Mouse (Mus musculus) thymus, postnatal 36 days (tissue): ENCODE results near the gene Rpusd3.

Source experiments
- DNase-seq, 2 experiments: peaks; one replicate each; pipeline ENCODE4 v3.0.0; 2022; ENCODE audit warnings: mixed read lengths in 2 of 2

Gene Rpusd3

DNA sequence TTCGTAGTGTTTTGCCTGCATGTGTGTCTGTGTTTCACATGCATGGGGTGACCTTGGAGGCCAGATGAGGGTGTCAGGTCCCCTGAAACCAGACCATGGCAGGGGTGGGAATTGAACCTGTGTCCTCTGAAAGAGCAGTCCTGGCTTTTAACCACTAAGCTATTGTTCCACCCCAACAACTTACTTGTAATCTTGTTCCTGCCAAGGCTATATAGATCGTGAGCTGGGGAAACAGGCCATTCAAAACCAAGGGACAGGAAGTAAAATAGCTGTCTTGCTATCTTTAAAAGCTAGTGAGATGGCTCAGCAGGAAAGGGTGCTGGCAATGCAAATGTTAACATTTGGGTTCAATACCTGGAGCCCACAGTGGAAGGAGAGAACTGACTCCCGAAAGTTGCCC, 10.8 kb upstream of the Rpusd3 start:
- DNase-seq = no peak

GRCm38 (mm10) chr6:113428006-113428405, 8.9 kb upstream of the Rpusd3 start:
- DNase-seq = no peak

GRCm38 (mm10) chr6:113427397-113427796, 8.3 kb upstream of the Rpusd3 start:
- DNase-seq = peak; percentile 49 to 57

DNA sequence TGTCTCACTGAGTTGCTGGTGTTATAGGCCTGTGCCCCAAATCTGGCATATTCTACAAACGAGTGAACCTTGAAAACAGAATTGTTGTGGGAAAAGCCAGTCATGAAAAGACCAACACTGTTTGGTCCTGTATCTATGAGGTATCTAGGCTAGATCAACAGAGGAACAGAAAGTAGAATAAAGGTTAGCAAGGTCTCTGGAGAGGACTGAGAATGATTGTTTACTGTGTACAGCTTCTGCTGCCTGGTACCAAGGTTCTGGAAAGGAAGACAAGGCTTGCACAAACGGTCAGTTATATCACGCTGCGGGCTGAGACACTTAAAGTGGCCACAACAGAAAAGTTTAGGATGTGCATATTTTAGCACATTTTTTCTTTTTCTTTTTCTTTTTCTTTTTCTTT, 7.6 kb upstream of the Rpusd3 start:
- no peak for DNase-seq

- DNase-seq = no peak
Measured at GRCm38 (mm10) chr6:113424187-113424586, 5.0 kb upstream of the Rpusd3 start.

GRCm38 (mm10) chr6:113423000-113423399, 3.9 kb upstream of the Rpusd3 start:
- DNase-seq = no peak

DNA sequence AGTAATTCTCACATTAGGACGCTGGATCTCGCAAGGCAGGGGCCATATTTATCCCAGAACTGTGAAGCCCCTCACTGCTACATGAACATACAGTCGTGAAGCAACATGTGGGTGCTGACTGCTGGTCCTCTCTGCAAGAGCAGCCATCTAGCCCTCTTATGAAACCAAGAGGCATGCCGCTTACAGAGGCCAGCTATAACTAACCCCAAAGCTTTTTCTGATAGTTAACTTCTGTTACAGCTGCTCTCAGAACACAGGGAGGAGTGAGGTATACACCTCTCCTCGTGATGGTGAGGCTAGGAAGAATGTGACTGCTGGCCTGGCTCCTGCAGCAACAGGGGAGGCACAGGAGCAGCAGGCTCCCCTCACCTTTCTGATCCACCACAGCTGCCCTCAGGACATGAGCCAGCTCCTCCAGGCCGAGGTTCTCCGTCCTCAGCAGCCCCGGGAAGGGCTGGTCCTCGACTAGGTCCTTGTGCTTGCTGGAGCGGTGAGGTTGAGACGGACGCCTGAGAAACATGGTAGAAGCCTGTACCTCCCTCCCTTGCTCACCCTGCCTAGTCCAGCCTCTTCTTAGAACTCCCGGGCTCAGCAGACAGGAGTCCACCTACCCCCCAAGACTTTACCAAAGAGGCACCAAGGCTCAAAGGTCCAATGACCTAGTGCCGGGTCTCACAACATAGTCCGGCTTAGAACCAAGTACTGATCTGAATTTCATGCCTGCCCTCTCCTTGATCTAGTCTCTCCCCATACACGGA, 520 bp downstream of the Rpusd3 start:
- peak in 1 of 2 experiments; percentile 36 for DNase-seq

GRCm38 (mm10) chr6:113416416-113416815, 2.7 kb downstream of the Rpusd3 start:
- no peak for DNase-seq

DNA sequence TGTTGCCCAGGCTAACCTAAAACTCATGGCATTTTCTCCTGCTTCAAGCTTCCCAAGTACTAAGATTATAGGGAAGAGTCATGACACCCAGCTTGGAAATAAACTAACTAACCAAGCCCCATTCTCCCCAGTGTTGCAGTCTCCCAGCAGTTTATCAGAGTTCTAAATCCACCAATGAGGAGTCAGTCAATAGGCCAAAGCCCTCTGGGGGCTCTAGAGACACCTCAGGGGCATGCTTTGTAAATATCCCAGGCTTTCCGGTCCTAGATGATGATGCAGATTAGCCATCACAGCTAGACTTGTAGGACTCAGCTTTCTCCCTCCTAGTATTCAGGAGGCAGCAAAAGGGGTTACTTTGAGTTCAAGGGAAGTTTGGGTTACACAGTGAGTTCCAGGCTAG, 9.1 kb downstream of the Rpusd3 start:
- no peak for DNase-seq

- DNase-seq = peak in 1 of 2 experiments; percentile 18
Measured at GRCm38 (mm10) chr6:113406683-113407082, 12.5 kb downstream of the Rpusd3 start.

- DNase-seq = no peak
Measured at GRCm38 (mm10) chr6:113405483-113405882, 13.7 kb downstream of the Rpusd3 start.

- DNase-seq = no peak
Measured at GRCm38 (mm10) chr6:113404649-113405448, 14.3 kb downstream of the Rpusd3 start.

DNA sequence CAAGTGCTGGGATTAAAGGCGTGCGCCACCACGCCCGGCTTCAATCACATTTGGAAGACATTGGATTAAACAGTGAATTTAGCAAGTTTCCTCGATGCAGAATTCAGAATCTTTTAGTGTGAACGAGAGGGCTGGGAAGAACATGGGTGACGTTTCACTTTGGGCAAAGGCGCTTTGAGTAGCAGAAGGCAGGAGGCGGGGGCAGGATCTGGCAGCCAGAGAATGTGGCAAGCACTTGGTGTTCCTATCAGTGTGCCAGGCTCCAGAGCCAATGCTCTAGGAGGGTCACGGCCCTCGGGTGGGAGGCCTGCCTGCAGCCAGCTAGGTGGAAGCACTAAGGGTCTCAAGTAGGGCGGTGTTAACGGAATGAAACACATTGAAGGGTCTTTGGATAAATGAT, 17.0 kb downstream of the Rpusd3 start:
- DNase-seq = no peak

DNA sequence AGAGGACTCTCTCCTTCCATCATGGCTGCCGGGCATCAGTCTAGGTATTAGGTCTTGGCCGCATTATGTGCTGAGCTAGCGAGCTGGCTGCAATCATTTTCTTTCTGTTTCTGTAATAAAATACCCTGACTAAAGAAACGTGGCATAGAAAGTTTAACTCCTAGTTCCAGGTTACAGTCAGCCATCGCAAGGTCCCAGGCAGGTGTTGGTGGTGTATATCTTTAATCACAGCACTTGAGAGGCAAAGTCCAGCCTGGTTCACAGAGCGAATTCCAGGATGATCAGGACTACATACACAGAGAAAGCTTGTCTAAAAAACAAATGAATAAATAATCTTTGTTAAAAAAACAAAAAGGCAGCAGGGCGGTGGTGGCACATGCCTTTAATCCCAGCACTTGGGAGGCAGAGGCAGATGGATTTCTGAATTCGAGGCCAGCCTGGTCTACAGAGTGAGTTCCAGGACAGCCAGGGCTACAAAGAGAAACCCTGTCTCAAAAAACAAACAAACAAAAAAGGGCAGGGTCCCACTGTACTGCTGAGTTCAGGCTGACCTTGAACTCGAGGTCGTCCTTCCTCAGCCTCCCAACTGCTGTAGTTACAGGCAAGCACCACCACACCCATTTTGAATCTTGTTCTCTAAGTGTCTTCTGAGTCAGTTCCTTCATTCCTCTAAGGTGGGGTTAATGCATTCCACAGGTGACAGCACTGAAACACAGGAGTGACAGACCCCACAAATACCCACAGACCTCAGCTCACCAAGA, 22.7 kb downstream of the Rpusd3 start:
- no peak for DNase-seq

DNA sequence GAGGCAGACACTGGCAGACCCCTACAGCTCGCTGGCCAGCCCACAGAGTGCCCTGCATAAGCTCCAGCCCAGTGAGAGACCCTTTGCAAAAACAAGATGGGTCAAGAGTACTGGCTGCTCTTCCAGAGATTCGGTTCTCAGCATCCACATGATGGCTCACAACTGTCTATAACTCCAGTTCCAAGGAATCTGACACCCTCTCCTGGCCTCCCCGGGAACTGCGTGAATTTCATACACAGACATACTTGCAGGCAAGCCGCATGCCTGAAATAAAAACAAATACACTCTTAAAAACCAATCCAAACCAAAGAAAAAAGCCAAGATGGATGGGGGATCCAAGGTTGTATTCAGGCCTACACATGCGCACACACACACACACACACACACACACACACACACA, 23.6 kb downstream of the Rpusd3 start:
- no peak for DNase-seq

DNA sequence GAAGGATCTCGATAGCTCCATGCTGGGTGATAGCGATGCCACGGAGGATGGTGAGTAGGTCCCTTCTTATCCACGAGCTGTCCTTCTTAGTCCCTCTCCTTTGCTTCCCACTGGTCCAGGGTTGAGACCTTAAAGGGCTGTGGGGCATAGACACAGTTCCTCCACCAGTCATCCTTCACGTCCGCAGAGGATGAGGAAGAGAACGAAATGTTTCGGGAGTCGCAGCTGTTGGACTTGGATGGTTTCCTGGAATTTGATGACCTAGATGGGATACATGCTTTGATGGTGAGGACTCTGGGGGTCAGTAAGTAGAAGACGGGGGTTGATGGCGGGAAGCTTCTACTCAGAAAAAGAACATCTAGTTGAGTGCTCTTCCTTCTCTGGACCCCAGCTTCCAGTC, 24.3 kb downstream of the Rpusd3 start:
- DNase-seq = no peak

DNA sequence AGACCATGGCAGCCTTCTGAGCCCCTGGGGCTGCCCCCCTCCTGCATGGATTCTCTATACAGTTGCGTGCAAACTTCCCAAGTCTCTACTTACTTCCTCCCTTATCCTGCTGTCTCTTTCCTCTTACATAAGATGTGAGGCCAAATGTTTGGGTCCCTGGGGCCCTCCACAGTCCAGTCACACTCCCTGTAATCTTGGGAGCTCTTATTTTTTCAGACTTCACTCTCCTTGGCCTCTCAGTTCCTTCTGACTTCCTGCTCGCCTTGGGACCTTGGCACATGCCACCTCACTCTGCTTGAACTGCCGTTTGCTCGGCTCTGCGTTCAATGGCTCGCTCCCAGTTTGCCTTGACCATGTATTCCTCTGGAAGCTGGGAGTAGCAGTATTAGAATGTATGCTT, 25.2 kb downstream of the Rpusd3 start:
- DNase-seq = no peak

DNA sequence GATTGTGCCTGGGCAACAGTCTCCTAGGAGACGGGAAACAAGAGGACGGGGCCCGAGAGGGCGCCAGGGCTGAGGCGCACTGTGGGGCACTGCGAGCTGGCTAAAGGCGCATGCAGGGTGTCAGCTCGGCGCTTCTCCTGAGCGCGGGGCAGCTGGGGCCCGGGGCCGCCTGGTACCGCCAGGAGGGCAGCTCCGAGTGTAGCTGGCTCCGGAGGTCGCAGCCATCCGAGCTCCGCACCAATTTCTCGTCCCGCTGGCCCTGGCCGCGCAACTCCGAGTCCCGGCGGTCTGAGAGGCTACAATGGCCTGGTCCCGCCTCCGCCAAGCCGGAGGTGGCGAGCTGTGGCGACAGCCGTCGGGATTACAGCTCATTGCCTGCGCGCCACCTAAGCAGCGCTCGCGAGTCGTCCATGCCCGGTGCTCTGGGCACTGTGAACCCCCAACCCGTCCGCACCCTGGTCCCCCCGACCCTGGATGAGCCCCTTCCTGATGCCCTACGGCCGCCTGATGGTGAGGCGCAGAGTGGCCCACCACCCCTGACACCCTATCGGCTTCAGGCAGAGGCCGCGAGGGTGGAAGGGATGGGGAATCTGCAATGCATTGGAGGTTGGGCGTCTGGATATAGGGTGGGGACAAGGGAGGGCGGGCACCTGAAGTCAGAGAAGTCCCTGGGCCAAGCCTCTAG, 26.6 kb downstream of the Rpusd3 start:
- no peak for DNase-seq

DNA sequence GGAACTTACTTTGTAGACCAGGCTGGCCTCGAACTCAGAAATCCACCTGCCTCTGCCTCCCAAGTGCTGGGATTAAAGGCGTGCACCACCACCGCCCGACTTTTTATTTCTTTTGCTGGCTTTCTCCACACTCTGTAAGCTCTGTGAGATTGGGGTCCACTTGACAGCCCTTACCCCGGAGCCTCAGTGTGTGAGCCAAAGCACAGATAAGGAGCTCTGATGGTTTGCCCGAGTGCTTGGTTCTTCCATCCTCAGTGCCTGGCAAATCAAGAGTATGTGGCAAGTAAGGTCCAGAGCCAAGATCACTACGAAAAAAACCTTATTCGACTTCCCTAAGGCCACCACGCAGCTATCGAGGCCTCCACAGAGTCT, 27.1 kb downstream of the Rpusd3 start:
- no peak for DNase-seq

- no peak for DNase-seq
Measured at GRCm38 (mm10) chr6:113390715-113391114, 28.4 kb downstream of the Rpusd3 start.

DNA sequence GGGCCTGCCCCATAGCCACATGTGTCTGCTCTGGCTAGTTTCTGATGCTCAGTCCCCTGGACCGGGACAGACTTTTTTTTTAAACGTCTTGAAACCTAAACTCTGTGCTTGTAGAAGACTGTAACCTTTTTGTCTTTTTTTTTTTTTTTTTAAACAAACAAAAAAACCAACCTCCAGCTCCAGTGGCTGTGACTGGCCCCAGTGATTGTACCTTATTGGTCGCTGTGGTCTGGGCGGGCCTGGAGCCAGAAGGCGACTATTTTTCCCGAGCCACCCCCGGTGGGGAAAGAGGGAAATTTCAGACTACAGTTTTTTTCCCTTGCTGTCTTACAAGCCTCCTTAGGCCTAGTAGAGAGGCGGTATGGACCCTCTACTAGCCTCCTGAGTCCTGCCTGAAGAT, 30.2 kb downstream of the Rpusd3 start, which contains the start of gene Ttll3:
TSS of gene Ttll3 (plus strand) at position 301 of the 400 bp plus-strand sequence.
- no peak for DNase-seq

DNA sequence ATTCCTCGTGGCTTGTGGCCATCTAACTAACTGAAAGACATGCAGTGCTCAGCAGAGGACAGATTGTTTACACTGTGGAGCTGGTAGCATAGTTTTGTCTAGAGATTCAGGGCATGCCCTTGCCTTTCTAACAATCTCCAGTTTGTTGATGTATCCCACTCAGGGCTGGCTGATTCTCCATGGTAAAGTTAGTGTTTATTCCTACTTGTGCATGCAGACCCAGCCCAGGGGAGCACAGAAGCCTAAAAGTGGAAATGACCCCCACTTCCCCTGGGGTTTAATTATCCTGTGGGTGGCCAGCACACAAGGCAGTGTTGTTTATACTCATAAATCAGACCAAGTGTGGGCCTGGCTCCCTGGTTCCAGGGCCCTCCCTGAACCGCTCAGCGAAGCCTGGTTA, 33.1 kb downstream of the Rpusd3 start:
- no peak for DNase-seq

DNA sequence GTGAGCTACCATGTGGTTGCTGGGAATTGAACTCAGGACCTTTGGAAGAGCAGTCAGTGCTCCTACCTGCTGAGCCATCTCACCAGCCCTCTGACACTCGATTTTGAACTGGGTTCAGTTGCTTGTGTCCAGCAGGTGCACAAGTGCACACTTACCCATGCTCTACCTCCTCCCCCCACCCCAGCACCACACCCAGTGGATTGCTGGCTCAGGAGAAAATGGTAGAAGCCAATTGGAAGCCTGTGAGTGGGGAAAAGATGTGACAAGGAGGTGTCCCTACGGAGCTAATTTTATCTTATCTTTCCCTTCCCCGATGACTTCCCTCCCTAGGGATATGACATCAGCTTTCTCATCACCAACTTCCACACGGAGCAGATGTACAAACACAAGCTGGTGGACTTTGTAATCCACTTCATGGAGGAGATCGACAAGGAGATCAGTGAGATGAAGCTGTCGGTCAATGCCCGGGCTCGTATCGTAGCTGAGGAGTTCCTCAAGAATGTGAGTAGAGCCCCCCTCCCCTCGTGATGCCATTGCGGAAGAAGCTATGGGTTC, 33.9 kb downstream of the Rpusd3 start:
- DNase-seq = no peak
